Mouse (Mus musculus) lung, postnatal 0 days (tissue): ENCODE results near the gene B430305J03Rik. TPM values are rescaled to one million over a fixed set of nuclear protein-coding genes. Genes with fewer than 3 reads are reported as not detected.

Experiments
- ATAC-seq: fragments of 200-750 bp; cut with Nextera tagmentation; 2 replicates; pipeline ENCODE4 v1.8.0; 2017; ENCODE audit warnings: moderate library complexity
- DNase-seq: peaks from one replicate; pipeline ENCODE4 v3.0.0-alpha.2; 2016; ENCODE audit warnings: low spot score
- H3K27ac ChIP-seq: fragments of 300-500 bp; sonication (generic); 2 replicates; pipeline ENCODE4 v1.5.1; 2014; ENCODE audit warnings: antibody characterized with exemption, mild to moderate bottlenecking, low read length, mixed read lengths
- H3K27me3 ChIP-seq: fragments of 300-500 bp; sonication (generic); replicated peaks from 2 replicates; pipeline ENCODE4 v1.6.1; 2014; ENCODE audit warnings: low read length, mixed read lengths; ENCODE audit not compliant: insufficient read depth
- H3K36me3 ChIP-seq: fragments of 300-500 bp; sonication (generic); 2 replicates; pipeline ENCODE4 v1.6.1; 2014; ENCODE audit warnings: low read length, mixed read lengths; ENCODE audit not compliant: insufficient read depth
- H3K4me1 ChIP-seq: fragments of 300-500 bp; sonication (generic); 2 replicates; pipeline ENCODE4 v1.6.1; 2014; ENCODE audit warnings: antibody characterized with exemption, low read depth, low read length, mixed read lengths; ENCODE audit not compliant: insufficient read depth
- H3K4me2 ChIP-seq: fragments of 300-500 bp; sonication (generic); replicated peaks from 2 replicates; pipeline ENCODE4 v1.6.1; 2014; ENCODE audit warnings: low read depth, mild to moderate bottlenecking, low read length, moderate library complexity, mixed read lengths
- H3K4me3 ChIP-seq: fragments of 300-500 bp; sonication (generic); 2 replicates; pipeline ENCODE4 v1.5.1; 2014; ENCODE audit warnings: low read depth, low read length
- H3K9ac ChIP-seq: fragments of 300-500 bp; sonication (generic); replicated peaks from 2 replicates; pipeline ENCODE4 v1.6.1; 2014; ENCODE audit warnings: low read depth, mild to moderate bottlenecking
- H3K9me3 ChIP-seq: fragments of 300-500 bp; sonication (generic); 2 replicates; pipeline ENCODE4 v1.6.1; 2016; ENCODE audit warnings: low read length, mixed read lengths
- CTCF ChIP-seq: IDR thresholded peaks from 2 replicates; pipeline ENCODE4 v1.5.1; 2016; ENCODE audit warnings: antibody characterized with exemption, mild to moderate bottlenecking
- EP300 ChIP-seq: IDR thresholded peaks from 2 replicates; pipeline ENCODE4 v1.6.1; 2016; ENCODE audit warnings: antibody characterized with exemption, mild to moderate bottlenecking, control low read depth
- WGBS: fragments of 180-500 bp; shearing (Covaris S2); extraction: QIAGEN DNeasy Blood & Tissue Kit; methylation state at CpG from one replicate; pipeline ENCODE4 v1.1.7; 2014; 5-methylcytosine and 5-hydroxymethylcytosine counted together
- polyA plus RNA-seq: library from polyadenylated mRNA; unstranded; fragments of >200 nt; fragmentation: Nextera tagmentation; extraction: Ambion mirVana; gene quantifications from 2 replicates; pipeline ENCODE4 v1.2.1, GENCODE M21; 2015

B430305J03Rik gene
- polyA plus RNA-seq, 1 experiment from 2014 or later = not detected

- Histone ChIP-seq H3K4me3 (peak overlapping the region; percentile 80), H3K36me3 (no peaks in the 10 kb centered on the region), H3K27me3 (no peaks in the 10 kb centered on the region), H3K4me1 (0 out of 2 replicates have a peak, but pooled peaks cover 2% of the 10 kb centered on the region), H3K4me2 (peak overlapping the region; percentile 75), H3K9me3 (no peaks in the 10 kb centered on the region), H3K27ac (peak overlapping the region; percentile 60), H3K9ac (peak overlapping the region; percentile 59)
- DNase-seq (peak; percentile 41), ATAC-seq (no peak)
- WGBS = under 1% methylated on average over 65 of the region's 68 CpGs
- TF ChIP-seq EP300 (no peak), CTCF (peak; percentile 28)
Measured at GRCm38 (mm10) chr3:61364978-61365778, 573 bp downstream of the B430305J03Rik start.

- Histone ChIP-seq H3K27me3 (no peaks in the 10 kb centered on the region), H3K4me2 (peak overlapping the region; percentile 75), H3K4me1 (0 out of 2 replicates have a peak, but pooled peaks cover 2% of the 10 kb centered on the region), H3K9ac (peak overlapping the region; percentile 59), H3K9me3 (no peaks in the 10 kb centered on the region), H3K36me3 (no peaks in the 10 kb centered on the region), H3K4me3 (peak overlapping the region; percentile 80), H3K27ac (peak overlapping the region; percentile 60)
- DNase-seq (no peak), ATAC-seq (no peak; the same call in 1 of the 2 replicates)
- WGBS = under 1% methylated on average over 26 of the region's 33 CpGs
- TF ChIP-seq CTCF (no peak), EP300 (no peak)
Measured at GRCm38 (mm10) chr3:61364661-61364977, 1.1 kb downstream of the B430305J03Rik start.

- Histone ChIP-seq H3K9ac (peak overlapping the region; percentile 59), H3K4me3 (peak overlapping the region; percentile 80), H3K4me2 (peak overlapping the region; percentile 75), H3K4me1 (0 out of 2 replicates have a peak, but pooled peaks cover 2% of the 10 kb centered on the region), H3K36me3 (no peaks in the 10 kb centered on the region), H3K9me3 (no peaks in the 10 kb centered on the region), H3K27ac (peak overlapping the region; percentile 89), H3K27me3 (no peaks in the 10 kb centered on the region)
- DNase-seq (peak; percentile 96), ATAC-seq (peak; percentile 91)
- no peak for TF ChIP-seq EP300
- 0 out of 2 replicates have a peak, but pooled peaks have one; percentile 12 for TF ChIP-seq CTCF
- under 1% methylated on average over 40 of the region's 51 CpGs for WGBS
Measured at GRCm38 (mm10) chr3:61363989-61364660, 1.6 kb downstream of the B430305J03Rik start.

DNA sequence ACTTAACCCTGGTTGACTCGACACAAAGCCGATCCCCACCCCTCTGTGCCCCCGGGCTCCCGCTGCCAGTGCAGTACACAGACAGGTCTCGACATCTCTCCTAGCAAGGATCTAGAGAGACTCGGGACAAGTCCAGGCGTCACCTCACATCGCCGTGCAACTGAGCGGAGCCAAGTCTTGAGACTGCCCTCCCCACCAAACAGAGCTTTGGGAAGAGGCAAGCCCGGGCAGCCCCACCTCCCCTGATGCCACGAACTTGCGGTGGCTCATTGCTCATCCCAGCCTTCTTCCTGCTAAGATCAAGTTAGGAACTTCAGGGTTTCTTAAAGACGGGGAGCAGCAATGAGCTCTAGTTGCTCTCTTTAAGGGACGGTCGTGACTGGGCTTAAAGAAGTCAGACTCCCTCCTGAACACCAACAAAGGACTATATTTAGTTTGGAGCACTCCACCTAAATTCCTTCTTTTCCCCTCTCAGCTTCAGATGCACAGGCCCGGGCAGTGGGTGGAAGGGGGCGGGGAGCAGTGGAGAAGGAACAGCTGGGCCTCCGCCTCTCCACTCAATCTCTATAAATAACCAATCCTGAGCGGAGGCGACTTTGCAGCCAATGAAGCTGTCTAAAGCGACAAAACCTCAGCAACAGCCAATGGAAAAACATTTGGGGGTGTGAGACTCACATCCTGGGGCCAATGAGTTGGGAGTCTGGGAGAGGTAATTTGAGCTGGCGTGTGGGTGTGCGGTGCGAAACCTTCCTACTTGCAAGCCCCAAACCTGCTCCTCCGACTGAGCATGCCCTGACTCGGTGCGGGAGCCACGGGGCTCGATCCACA, 2.4 kb downstream of the B430305J03Rik start:
- H3K4me3 ChIP-seq = peak overlapping the region; percentile 80
- no peaks in the 10 kb centered on the region for H3K9me3 ChIP-seq
- WGBS = 0% methylated on average over 30 of the region's 30 CpGs
- H3K4me2 ChIP-seq = peak overlapping the region; percentile 75
- H3K27ac ChIP-seq = peak overlapping the region; percentile 89
- peak; percentile 99 for DNase-seq
- H3K36me3 ChIP-seq = no peaks in the 10 kb centered on the region
- H3K4me1 ChIP-seq = 0 out of 2 replicates have a peak, but pooled peaks cover 2% of the 10 kb centered on the region
- no peaks in the 10 kb centered on the region for H3K27me3 ChIP-seq
- H3K9ac ChIP-seq = peak overlapping the region; percentile 49
- TF ChIP-seq EP300 (no peak; the same call in none of the 2 replicates), CTCF (no peak)
- ATAC-seq = peak; percentile 90

DNA sequence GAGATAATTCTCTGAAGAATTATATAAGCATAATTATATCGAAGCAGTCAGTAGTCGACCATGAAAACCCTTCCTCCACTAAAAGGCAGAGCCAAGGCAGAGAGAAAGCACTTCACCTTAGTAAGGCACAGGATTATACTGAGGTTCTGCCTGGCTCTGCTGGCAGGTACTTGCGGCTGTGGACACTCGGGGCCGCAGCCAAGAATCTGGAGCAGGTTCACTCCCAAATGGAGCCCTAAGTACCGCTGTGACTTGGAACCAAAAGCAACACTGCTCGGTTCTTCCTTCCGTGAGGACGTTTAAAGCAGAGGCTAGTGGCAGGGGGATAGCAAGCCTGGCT, 3.0 kb downstream of the B430305J03Rik start:
- H3K36me3 ChIP-seq = no peaks in the 10 kb centered on the region
- H3K9ac ChIP-seq = peak overlapping the region; percentile 36
- peak; percentile 54 for DNase-seq
- ATAC-seq = no peak
- H3K4me3 ChIP-seq = peak overlapping the region; percentile 80
- 3% methylated on average over 9 of the region's 9 CpGs for WGBS
- no peaks in the 10 kb centered on the region for H3K27me3 ChIP-seq
- no peaks in the 10 kb centered on the region for H3K9me3 ChIP-seq
- 0 out of 2 replicates have a peak, but pooled peaks cover 2% of the 10 kb centered on the region for H3K4me1 ChIP-seq
- H3K4me2 ChIP-seq = peak overlapping the region; percentile 75
- no peak for TF ChIP-seq CTCF
- no peak for TF ChIP-seq EP300
- H3K27ac ChIP-seq = peak overlapping the region; percentile 82
